ENCODE assay signal across 29 mouse cellular contexts in the genomic region with DNA sequence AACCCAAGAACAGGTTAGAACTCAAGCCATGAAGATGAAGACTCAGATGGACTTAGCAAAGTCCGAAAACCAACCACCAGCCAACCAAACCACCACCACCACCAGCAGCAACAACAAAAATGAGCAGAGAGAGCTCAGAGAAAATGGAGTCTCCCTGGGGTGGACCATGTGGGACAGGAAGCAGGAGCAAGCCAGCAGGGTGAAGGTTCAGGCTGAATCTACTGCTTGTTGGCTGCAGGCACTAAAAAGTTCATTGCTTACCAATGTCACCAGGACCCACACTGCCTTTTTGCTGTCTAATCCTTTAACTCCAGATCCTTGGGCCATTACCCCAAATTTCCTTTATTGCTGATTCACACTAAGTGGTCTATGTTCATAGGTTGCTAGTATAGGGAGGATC. TPM values are rescaled to one million over a fixed set of nuclear protein-coding genes. Genes with fewer than 3 reads are reported as not detected.
"Had no signal": no experiment of that assay in that cellular context is flagged by ENCODE, and none has a peak within 500 bp of the region (broad histone marks: within the 10 kb centered on the region; RNA-seq: fewer than 3 reads in every experiment).

No protein-coding gene starts in this region.

- H3K27ac ChIP-seq: kidney, postnatal 0 days; layer of hippocampus, adult 2 months; limb, embryonic 10.5 days; liver, embryonic 12.5 days; liver, embryonic 15.5 days; lung, embryonic 15.5 days; midbrain, embryonic 10.5 days; neural tube, embryonic 12.5 days; neural tube, embryonic 15.5 days; stomach, postnatal 0 days had no signal

- H3K36me3 ChIP-seq: limb, embryonic 10.5 days; limb, embryonic 13.5 days; liver, embryonic 12.5 days; liver, embryonic 15.5 days; lung, embryonic 15.5 days; midbrain, embryonic 10.5 days; neural tube, embryonic 12.5 days; neural tube, embryonic 15.5 days had no signal

- H3K9ac ChIP-seq: limb, embryonic 13.5 days; liver, embryonic 12.5 days; liver, embryonic 15.5 days; lung, embryonic 15.5 days; neural tube, embryonic 12.5 days; neural tube, embryonic 15.5 days had no signal

- DNase-seq: layer of hippocampus, adult 9-11 months; liver; lung, adult 18-20 months; lung, postnatal 10 days; lung, postnatal 36 days; midbrain, embryonic 14.5 days; right cerebral cortex, adult 18-20 months; right cerebral cortex, postnatal 14 days; right cerebral cortex, postnatal 4 days; thymus, adult 2 months; thymus, postnatal 14 days; thymus, postnatal 4 days had no signal

- H3K4me1 ChIP-seq: liver, embryonic 12.5 days; liver, embryonic 15.5 days; megakaryocyte, embryonic 14.5 days; neural tube, embryonic 12.5 days had no signal

- H3K9me3 ChIP-seq: limb, embryonic 10.5 days; limb, embryonic 13.5 days; liver, embryonic 12.5 days; liver, embryonic 15.5 days; lung, embryonic 15.5 days; midbrain, embryonic 10.5 days; neural tube, embryonic 12.5 days; neural tube, embryonic 15.5 days had no signal

- H3K4me3 ChIP-seq: layer of hippocampus, adult 2 months; limb, embryonic 10.5 days; limb, embryonic 13.5 days; liver, embryonic 12.5 days; liver, embryonic 15.5 days; lung, embryonic 15.5 days; megakaryocyte, embryonic 14.5 days; midbrain, embryonic 10.5 days; neural tube, embryonic 12.5 days; neural tube, embryonic 15.5 days had no signal

- ATAC-seq: liver, embryonic 12.5 days had no signal

- H3K4me2 ChIP-seq: limb, embryonic 13.5 days; liver, embryonic 12.5 days; liver, embryonic 15.5 days; lung, embryonic 15.5 days; neural tube, embryonic 12.5 days; neural tube, embryonic 15.5 days had no signal

- H3K27me3 ChIP-seq: limb, embryonic 13.5 days; liver, embryonic 12.5 days; liver, embryonic 15.5 days; lung, embryonic 15.5 days; megakaryocyte, embryonic 14.5 days; neural tube, embryonic 12.5 days; neural tube, embryonic 15.5 days had no signal

RNA-seq across cellular contexts. Expression of gene Gm6993, which starts 7.9 kb away (rescaled TPM):
- total RNA-seq: layer of hippocampus, adult 2 months; layer of hippocampus, postnatal 25 days; left cerebral cortex, adult 18-20 months; left cerebral cortex, postnatal 25 days had no signal
- polyA plus RNA-seq: kidney, postnatal 0 days; large intestine, adult 2 months; limb, embryonic 10.5 days; limb, embryonic 13.5 days; liver, embryonic 12.5 days; liver, embryonic 15.5 days; lung, embryonic 15.5 days; midbrain, embryonic 10.5 days; midbrain, embryonic 14.5 days; neural tube, embryonic 12.5 days; neural tube, embryonic 15.5 days; stomach, embryonic 14.5 days; stomach, postnatal 0 days; thymus, adult 2 months had no signal
